Mouse (Mus musculus): ENCODE data around the gene Rpl13. TPM values are rescaled to one million over a fixed set of nuclear protein-coding genes. Genes with fewer than 3 reads are reported as not detected.

Gene Rpl13
- total RNA-seq, 2 experiments from 2014 or later, result 320 to 691 TPM

- ATAC-seq (replicated peaks; ENCODE audit: low FRiP score, poor library complexity, severe bottlenecking), result no peak
These were observed 3.6 kb downstream of the Rpl13 start for GRCm38 (mm10) chr8:123105553-123106326.

GRCm38 (mm10) chr8:123106531-123106930 is 4.4 kb downstream of the Rpl13 start:
- no peak for ATAC-seq (replicated peaks; ENCODE audit: low FRiP score, poor library complexity, severe bottlenecking)

GRCm38 (mm10) chr8:123108010-123108409 is 5.9 kb downstream of the Rpl13 start:
- ATAC-seq (replicated peaks; ENCODE audit: low FRiP score, poor library complexity, severe bottlenecking), result no peak

DNA sequence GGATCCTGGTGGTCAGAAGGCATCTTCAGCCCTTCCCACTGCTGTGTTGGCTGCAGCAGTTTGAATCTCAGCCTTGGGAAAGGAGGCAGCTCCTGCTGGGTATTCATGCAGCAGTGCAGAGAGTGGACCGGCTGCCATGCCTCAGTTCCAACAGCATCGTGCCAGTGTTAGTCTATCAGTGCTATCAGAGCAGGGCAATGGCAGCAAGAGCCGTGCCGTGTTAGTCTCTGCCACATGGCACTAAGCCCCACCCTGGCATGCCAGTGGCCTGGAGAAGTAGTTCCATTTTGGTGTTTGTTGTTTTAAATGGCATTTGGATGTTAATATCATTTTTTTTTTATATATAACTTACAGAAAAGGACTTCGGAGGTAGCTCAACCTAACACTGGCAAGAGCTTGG is 6.8 kb downstream of the Rpl13 start:
- ATAC-seq (replicated peaks; ENCODE audit: low FRiP score, poor library complexity, severe bottlenecking), result no peak

DNA sequence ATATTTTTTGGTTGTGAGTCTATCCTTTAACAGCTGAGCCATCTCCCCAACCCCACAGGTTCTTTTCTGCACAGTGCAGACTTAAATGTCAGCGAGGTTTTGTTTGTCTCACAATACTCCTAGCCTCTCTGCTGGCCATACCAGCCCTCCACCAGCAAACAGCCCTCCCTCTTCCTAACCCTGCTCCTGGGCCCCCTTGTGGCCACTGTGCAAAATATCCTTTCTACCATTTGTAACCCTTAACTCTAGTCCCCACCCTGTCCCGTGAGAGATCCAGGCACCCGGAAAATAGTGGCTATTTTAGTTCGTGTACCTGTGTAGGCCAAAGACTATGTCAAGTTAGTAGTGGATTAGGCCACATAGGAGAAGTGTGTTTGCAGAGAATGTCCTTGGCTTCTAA is 8.5 kb downstream of the Rpl13 start:
- peak; percentile 89 for ATAC-seq (replicated peaks; ENCODE audit: low FRiP score, poor library complexity, severe bottlenecking)

DNA sequence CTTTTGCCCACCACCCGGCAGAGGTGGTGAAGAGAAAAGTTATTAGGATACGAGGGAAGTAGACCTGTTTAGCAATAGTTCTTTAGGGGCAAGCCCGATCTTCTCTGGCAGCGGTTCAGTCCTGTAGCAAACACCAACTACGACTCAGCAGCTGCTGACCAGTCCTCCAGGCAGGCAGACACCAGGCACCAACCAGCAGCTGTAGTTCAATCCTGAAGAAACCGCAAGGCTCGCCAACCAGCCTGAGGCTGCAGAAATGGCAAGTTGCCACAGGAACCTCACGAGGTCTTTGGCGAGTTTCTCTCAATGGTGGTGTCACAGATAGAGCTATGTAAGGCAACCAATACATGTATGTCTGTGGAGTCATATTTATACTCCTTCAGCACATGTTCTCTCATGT is 10.7 kb downstream of the Rpl13 start:
- no peak for ATAC-seq (replicated peaks; ENCODE audit: low FRiP score, poor library complexity, severe bottlenecking)

GRCm38 (mm10) chr8:123113908-123114469 is 11.8 kb downstream of the Rpl13 start:
- ATAC-seq (replicated peaks; ENCODE audit: low FRiP score, poor library complexity, severe bottlenecking), result no peak

DNA sequence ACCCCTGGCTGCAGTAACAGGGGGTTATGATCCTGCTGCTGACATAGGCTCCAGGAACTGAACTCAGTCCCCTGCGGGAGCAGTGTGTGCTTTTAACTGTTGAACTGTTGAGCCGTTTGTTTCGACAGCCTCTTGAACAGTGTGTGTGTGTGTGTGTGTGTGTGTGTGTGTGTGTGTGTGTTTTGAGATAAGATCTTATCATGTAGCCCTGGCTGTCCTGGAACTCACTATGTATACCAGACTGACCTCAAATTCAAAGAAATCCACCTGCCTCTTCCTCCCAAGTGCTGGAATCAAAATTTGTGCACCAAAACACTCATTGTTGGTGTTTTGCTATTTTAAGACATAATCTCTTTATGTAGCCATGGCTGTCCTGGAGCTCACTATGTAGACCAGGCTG is 12.5 kb downstream of the Rpl13 start:
- no peak for ATAC-seq (replicated peaks; ENCODE audit: low FRiP score, poor library complexity, severe bottlenecking)

GRCm38 (mm10) chr8:123117127-123117731 is 15.1 kb downstream of the Rpl13 start, which contains the start of gene Cpne7:
Cpne7 (plus strand) TSS chr8:123117374.
- ATAC-seq (replicated peaks; ENCODE audit: low FRiP score, poor library complexity, severe bottlenecking), result no peak

DNA sequence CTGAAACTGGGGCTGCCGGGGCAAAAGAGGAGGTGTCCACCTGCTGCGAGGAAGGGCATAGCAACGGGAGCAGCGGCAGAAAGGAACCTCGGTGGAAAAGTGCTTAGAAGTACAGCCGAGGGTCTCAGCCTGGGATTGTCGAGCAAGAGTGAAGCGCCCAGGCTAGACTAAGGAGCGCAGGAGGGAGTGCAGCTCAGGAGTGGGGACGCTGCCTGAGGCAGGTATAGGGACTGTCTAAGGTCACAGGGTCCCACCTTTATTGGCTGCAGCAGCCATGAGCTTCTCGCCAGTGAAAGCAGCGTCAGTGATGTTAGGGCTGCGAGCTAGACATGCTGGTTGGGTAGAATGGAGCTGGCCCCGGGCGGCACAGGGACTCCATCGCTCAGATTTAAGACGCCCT is 15.6 kb downstream of the Rpl13 start:
- no peak for ATAC-seq (replicated peaks; ENCODE audit: low FRiP score, poor library complexity, severe bottlenecking)

DNA sequence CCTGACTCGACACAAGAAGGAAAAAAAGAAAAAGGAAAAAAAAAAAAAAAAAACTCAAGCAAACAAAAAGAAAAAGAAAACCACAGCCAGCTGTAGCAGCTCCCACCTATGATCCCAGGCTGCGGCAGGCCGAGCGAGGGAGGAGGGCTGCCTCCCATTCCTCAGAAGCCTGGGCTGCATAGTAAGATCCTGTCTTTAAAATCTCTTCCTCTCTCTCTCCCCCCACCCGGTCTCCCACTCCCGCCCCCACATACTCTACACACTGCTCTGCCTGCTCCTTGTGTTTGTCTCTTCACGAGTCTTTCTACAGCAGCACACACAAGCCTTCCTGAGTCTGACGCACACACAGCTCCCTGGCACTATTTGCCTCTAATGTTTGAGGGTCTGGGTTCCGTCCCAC is 19.9 kb downstream of the Rpl13 start:
- ATAC-seq (replicated peaks; ENCODE audit: low FRiP score, poor library complexity, severe bottlenecking), result no peak

- no peak for ATAC-seq (replicated peaks; ENCODE audit: low FRiP score, poor library complexity, severe bottlenecking)
These were observed 20.5 kb downstream of the Rpl13 start for GRCm38 (mm10) chr8:123122670-123123069.

- ATAC-seq (replicated peaks; ENCODE audit: low FRiP score, poor library complexity, severe bottlenecking), result peak; percentile 51; the same call in 1 of the 2 replicates
These were observed 24.2 kb downstream of the Rpl13 start for GRCm38 (mm10) chr8:123126193-123126816.

- ATAC-seq (replicated peaks; ENCODE audit: low FRiP score, poor library complexity, severe bottlenecking), result no peak
These were observed 28.9 kb downstream of the Rpl13 start for GRCm38 (mm10) chr8:123131041-123131440.

GRCm38 (mm10) chr8:123132953-123133352 is 30.8 kb downstream of the Rpl13 start:
- no peak for ATAC-seq (replicated peaks; ENCODE audit: low FRiP score, poor library complexity, severe bottlenecking)

DNA sequence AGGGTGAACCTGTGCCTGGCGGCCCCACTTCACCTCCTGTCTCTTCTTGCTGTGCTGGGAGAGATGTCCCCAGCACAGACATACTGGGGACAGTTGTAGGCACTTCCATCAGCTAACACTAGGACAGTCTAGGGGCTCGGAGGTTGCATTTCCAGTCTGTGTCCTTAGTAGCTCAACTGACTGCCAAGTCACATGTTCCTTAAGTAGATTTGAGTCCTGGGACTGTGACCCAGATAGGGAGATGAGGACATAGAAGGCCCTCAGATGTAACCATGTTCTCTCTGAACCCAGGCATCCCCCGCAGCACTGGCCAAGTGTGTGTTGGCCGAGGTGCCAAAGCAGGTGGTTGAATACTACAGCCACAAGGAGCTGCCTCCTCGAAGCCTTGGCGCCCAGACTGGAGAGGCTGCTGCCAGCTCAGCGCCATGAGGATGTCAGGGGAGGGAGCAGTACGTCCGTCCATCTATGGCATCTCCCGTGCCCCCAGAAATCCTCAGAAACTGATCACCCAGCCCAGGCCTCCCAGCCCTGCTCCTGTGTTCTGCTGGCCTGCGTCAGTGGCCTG is 32.1 kb downstream of the Rpl13 start:
- ATAC-seq (replicated peaks; ENCODE audit: low FRiP score, poor library complexity, severe bottlenecking), result no peak

DNA sequence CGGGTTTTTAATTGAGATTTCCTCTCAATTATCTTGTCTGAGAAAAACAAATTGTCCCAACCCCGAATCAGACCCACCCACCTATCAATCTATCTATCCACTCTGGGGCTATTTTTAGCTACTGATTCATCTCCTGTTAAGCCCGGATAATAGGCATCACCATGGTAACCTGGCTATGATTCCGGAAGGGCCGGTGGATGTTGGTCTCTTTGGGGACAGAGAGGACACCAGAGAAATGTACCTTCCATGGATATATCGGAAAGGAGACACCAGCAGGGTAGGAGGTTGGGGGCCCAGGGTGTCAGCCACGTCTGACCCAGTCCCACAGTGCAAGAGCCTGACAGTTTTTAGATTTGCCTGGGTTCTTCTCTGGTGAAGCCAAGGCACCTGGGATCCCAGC is 33.3 kb downstream of the Rpl13 start:
- no peak for ATAC-seq (replicated peaks; ENCODE audit: low FRiP score, poor library complexity, severe bottlenecking)

DNA sequence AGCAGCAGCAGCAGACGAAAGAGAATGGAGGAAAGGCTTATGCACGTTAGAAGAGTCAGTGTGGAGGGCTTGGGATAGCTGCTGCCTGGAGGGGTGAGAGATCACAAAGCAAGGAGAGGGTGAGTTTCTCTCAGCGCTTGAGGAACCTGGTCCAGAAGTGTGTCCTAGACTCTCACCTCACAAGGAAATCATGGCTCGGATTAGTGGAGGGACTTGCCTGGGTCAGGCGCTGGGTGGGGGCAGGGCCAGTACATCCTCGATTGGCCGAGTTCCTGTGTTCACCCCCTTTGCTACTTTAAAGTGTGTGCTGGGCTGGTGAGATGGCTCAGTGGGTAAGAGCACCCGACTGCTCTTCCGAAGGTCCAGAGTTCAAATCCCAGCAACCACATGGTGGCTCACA is 33.7 kb downstream of the Rpl13 start:
- no peak for ATAC-seq (replicated peaks; ENCODE audit: low FRiP score, poor library complexity, severe bottlenecking)

DNA sequence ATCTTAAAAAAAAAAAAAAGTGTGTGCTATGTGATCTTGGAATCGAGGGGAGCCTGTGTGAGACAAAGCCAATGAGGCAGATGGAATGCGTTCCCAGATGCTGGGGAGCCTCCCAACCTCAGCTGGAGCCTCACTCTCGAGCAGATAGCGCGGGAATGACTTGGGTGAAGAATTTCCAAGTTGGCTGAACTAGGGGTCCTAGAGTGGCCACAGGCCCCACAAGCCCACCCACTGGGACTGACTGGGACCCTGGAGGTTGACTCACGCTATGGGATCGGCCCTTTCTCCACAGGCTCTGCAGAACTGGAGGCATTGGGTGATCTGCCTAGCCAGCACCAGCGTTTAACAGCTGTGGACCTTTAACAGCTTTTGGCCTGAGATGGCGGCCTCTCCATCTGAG is 34.1 kb downstream of the Rpl13 start:
- no peak for ATAC-seq (replicated peaks; ENCODE audit: low FRiP score, poor library complexity, severe bottlenecking)

DNA sequence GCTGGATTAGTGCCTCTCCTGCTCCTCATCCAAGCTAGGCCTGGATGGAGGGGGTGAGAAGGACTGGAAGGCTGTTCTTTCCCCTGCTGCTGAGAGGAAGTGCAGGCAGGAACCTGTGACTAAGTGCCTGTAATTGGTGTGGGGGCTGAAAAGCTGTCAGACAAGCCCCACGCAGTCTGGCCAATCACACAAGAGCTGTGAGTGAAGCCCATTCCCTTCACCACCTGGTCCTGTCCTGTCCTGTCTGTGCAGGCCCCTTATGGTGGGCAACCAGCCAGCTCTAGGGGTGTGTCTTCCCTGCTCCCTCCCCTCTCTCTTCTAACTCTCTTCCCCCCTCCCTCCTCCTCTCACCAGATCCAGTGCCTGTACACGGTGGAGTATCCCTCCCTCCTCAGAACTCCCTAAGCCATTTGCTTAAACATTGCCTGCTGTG is 35.5 kb downstream of the Rpl13 start:
- no peak for ATAC-seq (replicated peaks; ENCODE audit: low FRiP score, poor library complexity, severe bottlenecking)

Measured in erythroid progenitor cell, adult 5-6 weeks (primary cell).